Mouse (Mus musculus) testis, adult 2 months (tissue): ENCODE results near the gene Nf1.

Experiments used
- CTCF ChIP-seq: fragments of 200-500 bp; IDR thresholded peaks from 2 replicates; pipeline ENCODE4 v1.5.1; 2012; ENCODE audit warnings: low read depth, mild to moderate bottlenecking, inconsistent platforms, low read length, moderate library complexity; ENCODE audit not compliant: control insufficient read depth, insufficient read depth, insufficient replicate concordance
- POLR2A ChIP-seq: fragments of 200-500 bp; IDR thresholded peaks from 2 replicates; pipeline ENCODE4 v1.6.1; 2012; ENCODE audit warnings: low read depth, mild to moderate bottlenecking, inconsistent platforms, low read length, moderate library complexity; ENCODE audit not compliant: control insufficient read depth

- TF ChIP-seq POLR2A = no peak
- TF ChIP-seq CTCF = no peak
Observed at GRCm38 (mm10) chr11:79306996-79307395, 32.5 kb upstream of the Nf1 start.
